Mouse (Mus musculus): ENCODE data around the gene Ube2d1.

- TF ChIP-seq FOSL1 (IDR thresholded peaks at IDR 0.05; ENCODE audit: insufficient read depth, low read length, poor library complexity, severe bottlenecking) = no peak
- TF ChIP-seq CTCF (IDR thresholded peaks at IDR 0.05; ENCODE audit: control insufficient read depth, insufficient read depth, insufficient read length) = no peak
- TF ChIP-seq USF1 (IDR thresholded peaks at IDR 0.05; ENCODE audit: low read depth) = no peak
- no peak for TF ChIP-seq MAX (IDR thresholded peaks at IDR 0.05)
Measured at GRCm38 (mm10) chr10:71258516-71258915, 26.5 kb downstream of the Ube2d1 start.

Measured in C2C12 (cell line).